Mouse (Mus musculus) fat pad, adult 2 months (tissue): Measurements from ENCODE around the gene Jmjd1c.

Experiments used
- DNase-seq: peaks from one replicate; pipeline ENCODE4 v3.0.0-alpha.2; 2011; ENCODE audit warnings: low read depth, low spot score; ENCODE audit errors: extremely low read depth

The Jmjd1c gene

DNA sequence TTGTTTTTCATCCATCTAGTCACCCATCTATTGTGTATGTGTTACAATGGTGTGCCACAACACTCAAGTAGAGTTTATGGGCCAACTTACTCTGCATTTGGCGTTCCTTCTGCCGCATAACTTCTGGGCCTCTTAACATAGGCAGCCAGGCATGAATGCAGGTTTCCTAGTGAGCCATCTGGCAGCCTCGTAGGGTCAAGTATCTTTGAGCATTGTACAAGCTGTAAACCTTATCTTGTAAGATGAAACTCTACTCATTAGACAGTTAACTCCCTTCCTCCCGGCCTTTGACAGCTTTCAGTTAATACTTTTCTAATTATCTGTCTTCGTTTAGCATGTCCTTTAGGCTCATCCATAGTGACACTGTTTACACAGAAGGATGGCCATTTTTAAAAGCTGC is 125.4 kb downstream of the Jmjd1c start:
- DNase-seq: no peak

DNA sequence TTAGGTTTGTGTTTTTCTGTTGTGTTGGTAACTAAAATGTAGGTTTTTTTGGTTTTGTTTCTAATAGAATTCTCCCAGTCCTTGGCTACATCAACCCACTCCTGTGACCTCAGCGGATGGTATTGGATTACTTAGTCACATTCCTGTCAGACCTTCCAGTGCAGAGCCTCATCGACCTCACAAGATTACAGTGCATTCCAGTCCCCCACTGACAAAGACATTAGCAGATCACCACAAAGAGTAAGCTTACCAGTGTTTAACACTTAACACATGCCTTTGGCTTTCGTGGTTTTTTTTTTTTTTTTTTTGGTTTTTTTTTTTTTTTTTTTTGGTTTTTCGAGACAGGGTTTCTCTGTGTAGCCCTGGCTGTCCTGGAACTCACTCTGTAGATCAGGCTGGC is 128.0 kb downstream of the Jmjd1c start:
- DNase-seq: no peak

DNA sequence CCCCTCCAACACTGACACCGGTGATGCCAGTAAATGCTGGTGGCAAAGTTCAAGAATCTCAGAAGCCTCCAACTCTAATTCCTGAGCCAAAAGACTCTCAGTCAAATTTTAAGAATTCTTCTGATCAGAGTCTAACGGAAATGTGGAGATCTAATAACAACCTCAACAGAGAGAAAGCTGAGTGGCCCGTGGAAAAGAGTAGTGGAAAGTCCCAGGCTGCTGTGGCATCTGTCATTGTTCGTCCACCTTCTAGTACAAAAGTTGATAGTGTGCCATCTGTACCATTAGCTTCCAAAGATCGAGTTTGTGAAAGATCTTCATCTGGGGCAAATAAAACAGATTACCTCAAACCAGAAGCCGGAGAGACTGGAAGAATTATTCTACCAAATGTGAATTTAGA is 129.6 kb downstream of the Jmjd1c start:
- DNase-seq: no peak

DNA sequence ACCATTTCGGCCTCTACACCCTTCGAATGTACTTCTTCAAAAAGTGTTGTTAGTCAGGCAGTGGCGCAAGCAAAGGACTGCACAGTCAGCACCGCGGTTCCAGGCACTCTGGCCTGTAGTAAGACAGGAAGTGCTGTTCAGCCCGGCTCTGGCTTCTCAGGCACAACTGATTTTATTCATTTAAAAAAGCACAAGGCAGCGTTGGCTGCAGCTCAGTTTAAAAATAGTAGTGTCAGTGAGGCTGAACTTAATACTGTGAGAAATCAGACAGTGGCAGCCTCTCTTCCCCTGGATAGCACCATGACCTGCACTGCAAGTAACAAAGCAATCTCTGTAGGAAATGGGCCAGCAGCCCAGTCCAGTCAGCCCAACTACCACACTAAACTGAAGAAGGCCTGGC is 130.2 kb downstream of the Jmjd1c start:
- no peak for DNase-seq

DNA sequence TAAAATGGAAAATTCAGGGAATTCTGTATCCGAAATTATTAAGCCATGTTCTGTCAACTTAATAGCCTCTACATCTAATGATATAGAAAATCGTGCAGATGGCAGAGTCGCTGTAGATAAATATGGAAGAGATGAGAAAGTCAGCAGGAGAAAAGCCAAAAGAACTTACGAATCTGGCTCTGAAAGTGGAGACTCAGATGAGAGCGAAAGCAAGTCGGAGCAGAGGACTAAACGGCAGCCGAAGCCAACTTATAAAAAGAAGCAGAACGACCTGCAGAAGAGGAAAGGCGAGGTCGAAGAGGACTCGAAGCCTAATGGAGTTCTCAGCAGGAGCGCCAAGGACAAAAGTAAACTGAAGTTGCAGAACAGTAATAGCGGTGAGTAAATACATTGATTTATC is 130.6 kb downstream of the Jmjd1c start:
- DNase-seq: no peak

DNA sequence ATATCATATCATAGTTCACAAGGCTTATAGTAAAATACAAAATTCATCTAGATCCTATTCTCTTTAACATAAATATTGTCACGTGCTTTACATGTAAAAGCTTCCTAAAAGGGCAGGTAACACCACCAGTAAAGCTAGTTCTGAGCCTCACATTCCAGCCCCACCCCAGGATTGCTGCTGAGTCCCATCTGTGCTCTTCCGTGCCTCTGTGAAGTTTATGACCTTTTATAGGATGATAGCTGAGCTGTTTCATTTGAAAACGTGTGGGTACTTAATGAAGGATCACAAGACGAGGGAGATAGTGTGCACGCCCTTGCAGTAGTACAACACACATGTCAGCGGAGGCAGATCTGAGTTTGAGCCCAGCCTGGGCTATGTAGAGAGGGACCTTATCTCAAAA is 134.5 kb downstream of the Jmjd1c start:
- no peak for DNase-seq

DNA sequence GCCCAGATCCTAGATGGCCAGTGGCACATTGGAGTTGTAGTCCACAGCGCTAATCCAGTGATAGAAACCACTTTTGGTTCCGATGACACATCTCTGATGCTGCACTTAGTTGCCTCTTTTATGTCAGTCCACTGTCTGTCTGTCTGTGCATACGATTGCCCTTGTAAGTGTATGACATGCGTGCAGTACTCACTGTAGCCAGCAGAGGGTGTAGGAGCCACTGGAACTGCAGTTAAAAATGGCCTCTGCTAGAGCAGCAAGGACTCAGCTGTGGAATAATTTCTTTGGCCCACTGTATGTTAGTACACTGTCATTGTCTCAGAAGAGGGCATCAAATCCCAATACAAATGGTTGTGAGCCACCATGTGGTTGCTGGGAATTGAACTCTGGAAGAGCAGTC is 151.2 kb downstream of the Jmjd1c start:
- DNase-seq: no peak

DNA sequence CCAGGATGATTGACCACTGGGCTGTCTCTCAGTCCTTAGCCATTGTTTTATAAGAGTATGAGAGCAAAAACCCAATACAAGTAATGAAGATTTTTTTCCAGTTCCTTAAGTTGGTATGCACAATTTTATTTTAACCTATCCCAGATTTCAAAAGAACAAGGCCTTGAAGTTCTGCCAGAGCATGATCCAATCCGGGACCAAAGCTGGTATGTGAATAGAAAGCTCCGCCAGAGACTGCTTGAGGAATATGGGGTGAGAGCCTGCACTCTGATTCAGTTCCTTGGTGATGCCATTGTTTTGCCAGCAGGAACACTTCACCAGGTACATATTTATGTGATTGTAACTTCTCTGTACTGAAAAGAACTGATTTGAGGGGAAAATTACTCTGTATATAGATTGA is 153.6 kb downstream of the Jmjd1c start:
- no peak for DNase-seq

DNA sequence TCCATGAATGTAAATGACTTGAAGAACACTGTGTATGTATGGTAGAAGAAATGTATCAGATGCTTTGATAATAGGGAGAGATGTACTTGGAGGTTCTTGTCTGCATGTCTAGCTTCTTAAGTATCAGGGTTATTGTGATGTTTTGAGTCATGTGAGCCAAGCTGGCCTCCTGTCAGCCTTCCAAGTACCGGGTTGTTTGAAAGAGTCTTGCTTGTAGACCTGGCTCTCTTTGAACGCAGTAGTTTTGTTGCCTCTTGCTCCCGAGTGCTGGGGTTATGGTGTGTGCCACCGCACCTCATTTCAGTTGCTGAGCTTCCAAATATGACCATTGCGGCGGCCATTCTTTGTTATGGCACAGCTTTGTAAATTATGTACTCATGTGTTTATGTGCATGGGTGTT is 154.9 kb downstream of the Jmjd1c start:
- no peak for DNase-seq

DNA sequence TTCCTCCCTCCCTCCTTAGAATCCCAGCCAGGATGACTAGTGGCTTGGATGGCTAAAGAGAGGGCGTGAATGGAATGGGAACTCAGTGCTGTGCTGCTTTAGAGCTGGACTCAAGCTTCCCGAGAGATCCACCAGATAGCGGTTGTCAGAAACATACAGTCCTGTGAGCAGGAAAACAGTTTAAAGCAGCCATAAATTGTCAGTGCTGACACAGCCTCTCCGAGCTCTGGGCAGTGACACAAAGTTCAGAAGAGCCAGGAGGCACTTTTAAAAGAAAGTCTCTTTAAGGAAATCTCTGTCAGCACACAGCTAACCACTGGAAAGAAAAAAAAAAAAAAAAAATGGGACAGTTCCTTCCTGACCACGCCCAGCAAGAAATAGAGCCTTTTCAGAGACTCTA is 156.4 kb downstream of the Jmjd1c start:
- DNase-seq: no peak

DNA sequence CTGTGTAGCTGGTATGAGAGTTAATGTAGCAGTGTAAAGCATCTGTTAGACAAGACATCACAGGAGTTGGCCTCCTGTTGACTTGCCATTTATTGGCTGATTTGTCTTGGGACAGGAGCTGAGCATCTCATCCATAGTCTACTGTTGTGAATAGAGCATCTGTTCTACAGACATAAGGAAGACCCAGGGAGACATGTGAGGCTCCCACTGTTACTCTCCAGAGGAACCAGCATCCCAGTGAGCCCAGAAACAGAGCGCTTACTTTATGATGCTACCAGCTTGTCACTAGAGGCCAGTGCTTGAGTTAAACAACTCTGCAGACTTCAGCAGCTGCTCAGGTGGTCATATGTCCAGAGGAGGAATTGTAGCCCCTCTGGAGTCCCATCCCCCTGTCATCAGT is 157.2 kb downstream of the Jmjd1c start:
- no peak for DNase-seq

DNA sequence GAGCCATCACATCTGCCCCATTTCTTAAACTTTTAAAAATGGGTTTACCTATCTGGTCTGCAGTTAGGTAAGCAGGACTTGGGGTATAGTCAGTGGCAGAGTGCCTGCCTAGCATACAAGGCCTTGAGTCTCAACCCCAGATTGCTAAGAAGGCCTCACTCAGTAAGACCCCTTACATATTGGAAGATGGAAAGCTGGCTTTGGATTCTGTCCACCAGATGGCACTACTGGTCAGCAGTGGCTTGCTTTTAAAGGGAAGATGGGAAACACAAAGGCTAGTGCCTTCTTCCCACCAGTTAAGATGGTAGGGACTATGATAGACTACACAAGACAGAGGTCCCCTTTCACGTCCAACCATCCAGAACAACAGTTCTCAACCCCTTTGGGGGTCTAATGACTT is 168.9 kb downstream of the Jmjd1c start:
- no peak for DNase-seq

DNA sequence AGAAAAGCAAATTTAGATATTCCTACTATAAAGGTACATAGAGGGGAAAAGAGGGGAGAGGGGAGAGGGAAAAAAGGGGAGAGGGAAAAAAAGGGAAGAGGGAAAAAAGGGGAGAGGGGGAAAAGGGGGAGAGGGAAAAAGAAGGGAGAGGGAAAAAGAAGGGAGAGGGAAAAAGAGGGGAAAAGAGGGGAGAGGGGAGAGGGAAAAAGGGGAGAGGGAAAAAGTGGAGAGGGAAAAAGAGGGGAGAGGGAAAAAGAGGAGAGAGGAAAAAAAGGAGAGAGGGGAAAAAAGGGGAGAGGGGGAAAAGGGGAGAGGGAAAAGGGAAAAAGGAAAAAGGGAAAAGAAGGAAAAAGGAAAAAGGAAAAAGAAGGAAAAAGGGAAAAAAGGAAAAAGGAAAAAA is 180.0 kb downstream of the Jmjd1c start:
- no peak for DNase-seq

DNA sequence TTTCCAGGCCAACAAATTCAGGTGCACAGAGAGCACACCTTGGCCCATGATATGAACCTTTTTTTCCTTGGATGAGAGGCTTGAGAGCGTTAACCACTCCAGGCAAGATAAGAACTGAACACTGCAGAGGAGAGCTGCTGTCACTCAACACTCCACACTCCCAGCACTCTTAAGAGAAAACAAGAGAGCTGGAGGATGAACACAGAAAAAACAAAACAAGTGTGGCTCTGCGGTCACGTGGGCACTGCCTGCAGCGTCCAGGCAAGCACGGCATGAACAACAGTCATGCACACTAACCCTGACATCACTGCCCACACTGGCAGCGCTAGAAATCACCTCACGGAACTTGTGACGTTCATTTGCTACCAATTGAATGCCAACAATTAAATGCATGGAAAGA is 185.9 kb downstream of the Jmjd1c start:
- no peak for DNase-seq

DNA sequence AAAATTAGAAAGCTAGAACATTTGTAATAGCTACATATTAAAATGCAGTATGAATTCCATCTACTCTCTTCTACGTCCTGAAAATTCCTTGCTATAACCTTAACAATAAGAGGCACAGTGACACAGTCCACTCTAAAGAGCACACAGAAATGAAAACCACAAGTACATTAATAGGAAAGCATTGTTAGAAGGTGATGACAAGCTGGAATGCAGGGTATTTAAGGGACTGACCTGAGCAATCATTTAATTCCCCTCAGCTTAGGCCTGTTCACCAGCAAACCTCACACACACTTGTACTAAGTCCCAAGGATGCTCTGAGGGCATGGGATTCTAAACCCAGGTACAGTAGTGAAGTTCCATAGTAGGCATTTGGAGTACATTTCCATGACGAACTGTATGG is 186.6 kb downstream of the Jmjd1c start:
- DNase-seq: no peak

DNA sequence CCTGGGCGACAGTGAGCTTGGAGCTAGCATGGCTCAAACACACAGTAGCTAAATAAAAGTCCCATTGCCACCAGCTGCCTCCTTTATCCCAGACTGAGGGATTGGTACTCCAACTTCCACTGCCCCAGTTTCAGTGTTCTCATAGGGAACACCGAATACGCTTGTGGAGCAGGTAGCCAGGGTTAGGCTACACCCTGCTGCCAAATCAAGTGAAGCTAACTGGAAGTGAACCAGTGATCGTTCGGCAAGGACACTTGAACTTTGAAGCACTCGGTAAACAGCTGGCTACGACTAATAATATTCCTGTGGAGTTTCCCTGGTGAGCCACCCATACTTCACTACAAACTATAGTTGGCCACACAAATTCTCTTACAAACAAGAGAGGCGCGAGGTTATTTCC is 187.6 kb downstream of the Jmjd1c start:
- no peak for DNase-seq

DNA sequence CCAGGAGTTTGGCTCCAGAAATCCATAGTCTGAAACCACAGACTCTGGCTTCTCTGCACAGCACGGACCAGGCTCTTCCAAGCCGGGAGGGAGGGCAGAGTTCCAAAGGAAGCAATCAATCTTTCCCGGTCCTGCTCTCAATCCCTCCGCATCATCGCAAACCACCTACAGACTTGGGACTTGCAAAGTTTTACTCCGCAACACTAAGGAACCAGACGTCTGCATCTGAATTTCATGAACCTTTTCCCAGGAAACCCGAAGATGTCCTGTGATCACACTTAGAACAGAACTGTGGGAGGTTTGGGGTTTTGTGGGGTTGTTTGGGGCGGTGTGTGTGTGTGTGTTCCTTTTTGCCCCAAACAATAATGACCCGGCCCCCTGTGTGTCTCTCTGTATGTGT is 188.4 kb downstream of the Jmjd1c start:
- DNase-seq: no peak

DNA sequence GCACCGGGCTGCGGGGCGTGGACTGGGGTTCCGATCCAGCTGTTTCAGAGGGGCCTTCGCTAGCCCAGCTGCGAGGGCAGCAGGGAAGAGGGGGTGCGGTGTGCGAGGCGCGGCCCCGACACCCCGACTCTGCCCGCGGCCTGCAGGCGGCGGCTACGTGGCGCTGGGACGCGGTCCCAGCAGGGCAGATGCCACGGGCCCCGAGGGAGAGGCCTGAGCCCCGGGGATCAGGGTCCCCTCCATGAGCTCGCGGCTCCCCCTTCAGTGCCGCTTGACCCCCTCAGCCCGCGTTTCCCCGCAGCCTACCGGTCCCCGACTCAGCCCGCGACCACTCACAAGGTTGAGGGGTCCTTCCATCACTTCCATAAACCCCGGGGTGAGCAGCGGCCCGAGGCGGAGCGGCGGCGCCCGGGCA is 188.8 kb downstream of the Jmjd1c start:
- DNase-seq: no peak

DNA sequence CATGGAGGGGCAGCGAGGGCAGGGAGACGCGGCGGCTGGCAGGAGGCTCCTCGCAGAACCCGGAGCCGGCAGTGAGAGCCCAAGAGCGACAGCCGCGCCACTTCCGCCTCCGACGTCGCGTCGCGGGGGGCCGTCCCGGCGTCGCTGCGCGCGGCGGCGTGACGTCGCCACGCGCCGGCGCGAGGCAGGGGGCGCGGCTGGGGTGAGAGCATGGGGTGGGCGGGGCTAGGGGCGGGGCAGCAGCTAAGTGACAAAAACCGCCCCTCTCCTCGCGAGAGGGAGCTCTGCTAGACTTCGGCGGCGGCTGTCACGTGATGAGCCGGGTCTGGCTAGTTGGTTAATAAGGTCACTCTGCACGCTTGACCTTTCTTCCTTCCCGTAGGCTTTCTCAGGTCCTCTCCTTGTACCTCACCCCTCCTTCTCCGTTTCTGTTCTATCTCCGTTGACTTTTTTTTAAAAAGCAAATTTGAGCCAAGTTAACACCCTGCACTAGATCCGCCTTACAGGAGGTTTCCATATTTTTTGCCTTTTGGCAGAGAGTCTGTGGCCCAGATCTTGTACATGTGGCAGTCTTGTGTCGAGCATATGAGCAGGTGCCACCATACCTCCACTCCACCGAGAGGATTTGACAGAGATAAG is 189.4 kb downstream of the Jmjd1c start, which contains the start of gene Nrbf2:
Nrbf2 (minus strand) TSS at position 130 of the 639 bp plus-strand sequence.
- DNase-seq: no peak

DNA sequence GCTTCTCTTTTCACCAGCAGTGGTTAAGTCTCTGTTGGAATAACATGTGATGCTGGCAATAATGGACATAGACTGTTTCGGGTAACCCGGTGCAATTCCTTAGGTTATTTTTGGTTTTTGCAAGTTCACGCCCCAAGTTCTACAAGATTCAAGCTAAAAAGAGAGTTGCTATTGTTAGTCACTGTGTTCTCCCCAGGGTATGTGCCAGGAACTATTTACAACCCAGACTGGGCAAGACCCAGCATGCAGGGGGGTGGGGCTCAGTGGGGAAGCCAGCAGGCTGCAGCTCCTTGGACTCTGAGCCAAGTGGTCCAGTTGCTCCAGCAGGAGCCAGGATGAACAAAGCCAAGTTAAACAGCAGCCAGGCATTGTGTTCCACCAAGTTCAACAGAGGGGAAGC is 192.0 kb downstream of the Jmjd1c start:
- DNase-seq: peak; percentile 97

DNA sequence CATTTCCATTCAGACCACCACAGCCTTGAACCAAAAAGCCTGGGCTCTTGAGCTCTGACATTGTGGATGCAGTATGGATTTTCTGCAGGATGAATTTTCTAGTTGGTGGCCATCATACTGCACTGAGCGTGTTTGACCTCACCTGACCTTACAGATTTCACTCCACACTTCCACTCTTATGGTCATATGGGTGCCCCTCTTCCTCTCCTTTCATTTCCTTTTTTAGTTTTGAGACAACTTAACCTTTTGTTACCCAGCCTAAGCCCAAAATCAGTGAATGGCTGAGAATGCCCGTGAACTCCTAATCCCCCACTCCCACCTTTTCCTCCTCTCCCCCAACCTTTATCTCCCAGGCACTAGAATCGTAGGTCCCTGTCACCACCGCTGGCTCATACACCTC is 194.7 kb downstream of the Jmjd1c start:
- DNase-seq: no peak

DNA sequence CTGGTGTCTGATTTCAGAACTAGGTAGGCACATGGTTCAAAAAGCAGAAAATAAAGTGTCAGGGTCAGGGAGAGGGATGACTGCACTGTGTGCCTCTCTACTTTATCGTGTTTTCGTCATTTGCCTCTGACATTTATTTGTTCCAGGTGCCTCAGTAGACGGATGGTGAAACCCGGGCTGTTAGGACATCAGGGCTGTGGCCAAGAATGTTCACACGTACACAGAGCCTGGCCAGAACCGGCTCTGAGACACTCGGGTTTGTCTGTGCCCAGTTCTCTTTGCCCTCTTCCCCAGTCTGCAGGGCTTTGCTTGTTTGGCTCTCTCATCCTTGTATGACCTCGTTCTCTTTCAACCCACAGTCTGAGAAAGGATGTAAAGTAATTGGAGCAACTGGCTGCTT is 195.2 kb downstream of the Jmjd1c start:
- peak; percentile 94 for DNase-seq

DNA sequence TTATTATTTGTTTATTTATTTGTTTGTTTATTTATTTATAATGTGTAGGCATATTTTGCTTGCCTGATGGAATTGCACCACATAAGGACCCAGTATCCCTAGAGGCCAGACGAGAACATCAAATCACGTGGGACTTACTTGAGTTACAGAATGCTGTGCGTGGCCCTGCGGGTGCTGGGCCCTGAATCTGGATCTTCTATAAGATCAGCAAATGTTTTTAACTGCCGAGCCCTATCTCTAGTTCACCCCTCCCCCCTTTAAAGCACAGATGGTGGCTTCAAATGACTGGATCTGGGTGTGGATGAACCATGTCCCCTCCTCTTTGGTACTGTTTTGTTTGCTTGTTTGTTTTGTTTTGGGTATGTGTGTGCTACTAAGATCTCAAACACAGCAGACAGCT is 199.4 kb downstream of the Jmjd1c start:
- DNase-seq: no peak
